Mouse (Mus musculus) CD4-positive helper T cell, adult 2 months (primary cell): ENCODE data around the gene D5Ertd577e.
"Not testable (repeated sequence)": the region's sequence is repeated elsewhere in the genome, so short reads cannot be mapped to it uniquely, and the experiment has no call there.

ENCODE experiments used
- DNase-seq: peaks from one replicate; pipeline ENCODE4 v3.0.0-alpha.2; 2012; ENCODE audit warnings: low read depth, missing footprints, low spot score

D5Ertd577e gene

GRCm38 (mm10) chr5:95456506-95456905, at the start of gene D5Ertd577e:
Gene D5Ertd577e (plus strand): TSS chr5:95456806.
- not testable (repeated sequence) for DNase-seq

DNA sequence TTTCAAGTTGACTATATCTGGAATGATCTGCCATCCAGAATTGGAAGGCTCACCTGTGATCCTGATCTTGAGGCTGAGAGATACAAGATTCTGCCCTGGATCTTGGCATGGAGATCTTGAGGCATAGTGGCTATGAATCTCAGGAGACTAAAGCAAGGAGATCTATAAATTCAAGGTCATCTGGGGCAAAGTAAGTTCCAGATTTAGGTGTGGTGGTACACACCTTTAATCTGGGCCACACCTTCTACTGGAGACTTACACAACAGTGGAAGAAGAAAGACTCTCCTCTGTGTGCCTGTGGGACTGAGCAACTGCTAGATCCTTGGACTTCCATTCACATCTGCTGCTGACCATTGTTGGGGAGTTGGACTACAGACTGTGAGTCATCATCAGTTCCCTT, 53.9 kb downstream of the D5Ertd577e start, which contains the start of gene Gm3286:
Gene Gm3286, plus strand, starts transcription at position 301 of the 400 bp plus-strand sequence.
- not testable (repeated sequence) for DNase-seq
